Mouse (Mus musculus): Measurements from ENCODE around the gene Clic6. TPM values are rescaled to one million over a fixed set of nuclear protein-coding genes. Genes with fewer than 3 reads are reported as not detected.

Gene Clic6
- 2.1 and 3.5 TPM in 2 replicates for total RNA-seq (2014; rRNA removed)
- 0.43 and 0.70 TPM in 2 replicates for polyA plus RNA-seq (2015; fragmentation: Nextera tagmentation; extraction: Ambion mirVana)

GRCm38 (mm10) chr16:92485436-92485835 lies at the start of gene Clic6:
Gene Clic6 (plus strand): TSS chr16:92485736.
- ATAC-seq (ENCODE audit: low FRiP score), result no peak

GRCm38 (mm10) chr16:92439775-92440174 lies 45.8 kb upstream of the Clic6 start:
- DNase-seq (ENCODE audit: low spot score), result no peak
- Histone ChIP-seq H3K4me1 (ENCODE audit: insufficient read depth, low read length) (peaks cover 6% of the 10 kb centered on the region; the same call in 1 of the 2 replicates), H3K9ac (replicated peaks; ENCODE audit: low read length, poor library complexity, severe bottlenecking) (no peak overlapping the region), H3K4me2 (ENCODE audit: low read depth, low read length, poor library complexity, severe bottlenecking) (no peak overlapping the region), H3K36me3 (ENCODE audit: insufficient read depth, low read length) (peaks cover 3% of the 10 kb centered on the region; the same call in 1 of the 2 replicates), H3K27ac (ENCODE audit: low read depth, low read length) (no peak overlapping the region), H3K4me3 (ENCODE audit: low read depth, low read length) (no peak overlapping the region), H3K9me3 (ENCODE audit: low read length) (no peaks in the 10 kb centered on the region), H3K27me3 (ENCODE audit: insufficient read depth, low read length) (no peaks in the 10 kb centered on the region)
- TF ChIP-seq CTCF (IDR thresholded peaks at IDR 0.05), result no peak
- ATAC-seq (ENCODE audit: low FRiP score), result no peak
- 78% methylated on average over 2 of the region's 2 CpGs for WGBS

More at GRCm38 (mm10) chr16:92485436-92485835, at the start of gene Clic6:
- Histone ChIP-seq H3K4me1 (ENCODE audit: insufficient read depth, low read length) (no peaks in the 10 kb centered on the region), H3K27me3 (ENCODE audit: insufficient read depth, low read length) (no peaks in the 10 kb centered on the region), H3K4me3 (ENCODE audit: low read depth, low read length) (no peak within 1 kb of the TSS), H3K27ac (ENCODE audit: low read depth, low read length) (no peak within 1 kb of the TSS), H3K9me3 (ENCODE audit: low read length) (no peaks in the 10 kb centered on the region), H3K4me2 (ENCODE audit: low read depth, low read length, poor library complexity, severe bottlenecking) (no peak within 1 kb of the TSS), H3K36me3 (ENCODE audit: insufficient read depth, low read length) (no peaks in the 10 kb centered on the region), H3K9ac (replicated peaks; ENCODE audit: low read length, poor library complexity, severe bottlenecking) (no peak within 1 kb of the TSS)
- no peak for TF ChIP-seq CTCF (IDR thresholded peaks at IDR 0.05)
- DNase-seq (ENCODE audit: low spot score), result no peak
- WGBS, result 90% methylated on average over 5 of the region's 5 CpGs

GRCm38 (mm10) chr16:92440229-92440628 lies 45.3 kb upstream of the Clic6 start:
- no peak for TF ChIP-seq CTCF (IDR thresholded peaks at IDR 0.05)
- H3K4me3 ChIP-seq (ENCODE audit: low read depth, low read length), result no peak overlapping the region
- peaks cover 6% of the 10 kb centered on the region; the same call in 1 of the 2 replicates for H3K4me1 ChIP-seq (ENCODE audit: insufficient read depth, low read length)
- no peak for ATAC-seq (ENCODE audit: low FRiP score)
- no peak overlapping the region for H3K4me2 ChIP-seq (ENCODE audit: low read depth, low read length, poor library complexity, severe bottlenecking)
- H3K36me3 ChIP-seq (ENCODE audit: insufficient read depth, low read length), result no peaks in the 10 kb centered on the region
- WGBS, result 65% methylated on average over 8 of the region's 8 CpGs
- H3K9ac ChIP-seq (replicated peaks; ENCODE audit: low read length, poor library complexity, severe bottlenecking), result no peak overlapping the region
- no peak overlapping the region for H3K27ac ChIP-seq (ENCODE audit: low read depth, low read length)
- DNase-seq (ENCODE audit: low spot score), result no peak
- H3K27me3 ChIP-seq (ENCODE audit: insufficient read depth, low read length), result no peaks in the 10 kb centered on the region
- H3K9me3 ChIP-seq (ENCODE audit: low read length), result no peaks in the 10 kb centered on the region

GRCm38 (mm10) chr16:92441203-92441602 lies 44.3 kb upstream of the Clic6 start:
- no peak for TF ChIP-seq CTCF (IDR thresholded peaks at IDR 0.05)
- DNase-seq (ENCODE audit: low spot score) (no peak), ATAC-seq (ENCODE audit: low FRiP score) (no peak)
- H3K9me3 ChIP-seq (ENCODE audit: low read length), result no peaks in the 10 kb centered on the region
- no peak overlapping the region for H3K4me2 ChIP-seq (ENCODE audit: low read depth, low read length, poor library complexity, severe bottlenecking)
- H3K4me3 ChIP-seq (ENCODE audit: low read depth, low read length), result no peak overlapping the region
- H3K9ac ChIP-seq (replicated peaks; ENCODE audit: low read length, poor library complexity, severe bottlenecking), result no peak overlapping the region
- H3K27me3 ChIP-seq (ENCODE audit: insufficient read depth, low read length), result no peaks in the 10 kb centered on the region
- H3K4me1 ChIP-seq (ENCODE audit: insufficient read depth, low read length), result peaks cover 4% of the 10 kb centered on the region; the same call in 1 of the 2 replicates
- no peak overlapping the region for H3K27ac ChIP-seq (ENCODE audit: low read depth, low read length)
- no peaks in the 10 kb centered on the region for H3K36me3 ChIP-seq (ENCODE audit: insufficient read depth, low read length)
- WGBS, result 61% methylated on average over 3 of the region's 3 CpGs

GRCm38 (mm10) chr16:92442150-92442549 lies 43.4 kb upstream of the Clic6 start:
- Histone ChIP-seq H3K9me3 (ENCODE audit: low read length) (no peaks in the 10 kb centered on the region), H3K4me2 (ENCODE audit: low read depth, low read length, poor library complexity, severe bottlenecking) (no peak overlapping the region), H3K36me3 (ENCODE audit: insufficient read depth, low read length) (no peaks in the 10 kb centered on the region), H3K27ac (ENCODE audit: low read depth, low read length) (no peak overlapping the region), H3K4me3 (ENCODE audit: low read depth, low read length) (no peak overlapping the region), H3K27me3 (ENCODE audit: insufficient read depth, low read length) (no peaks in the 10 kb centered on the region), H3K9ac (replicated peaks; ENCODE audit: low read length, poor library complexity, severe bottlenecking) (no peak overlapping the region), H3K4me1 (ENCODE audit: insufficient read depth, low read length) (peaks cover 3% of the 10 kb centered on the region; the same call in 1 of the 2 replicates)
- 95% methylated on average over 11 of the region's 11 CpGs for WGBS
- DNase-seq (ENCODE audit: low spot score) (no peak), ATAC-seq (ENCODE audit: low FRiP score) (no peak)
- no peak for TF ChIP-seq CTCF (IDR thresholded peaks at IDR 0.05)

- Histone ChIP-seq H3K9ac (replicated peaks; ENCODE audit: low read length, poor library complexity, severe bottlenecking) (no peak overlapping the region), H3K36me3 (ENCODE audit: insufficient read depth, low read length) (no peaks in the 10 kb centered on the region), H3K4me1 (ENCODE audit: insufficient read depth, low read length) (peaks cover 3% of the 10 kb centered on the region; the same call in 1 of the 2 replicates), H3K4me3 (ENCODE audit: low read depth, low read length) (no peak overlapping the region), H3K27me3 (ENCODE audit: insufficient read depth, low read length) (no peaks in the 10 kb centered on the region), H3K9me3 (ENCODE audit: low read length) (no peaks in the 10 kb centered on the region), H3K27ac (ENCODE audit: low read depth, low read length) (no peak overlapping the region), H3K4me2 (ENCODE audit: low read depth, low read length, poor library complexity, severe bottlenecking) (no peak overlapping the region)
- TF ChIP-seq CTCF (IDR thresholded peaks at IDR 0.05), result no peak
- ATAC-seq (ENCODE audit: low FRiP score), result no peak
- 92% methylated on average over 4 of the region's 4 CpGs for WGBS
- no peak for DNase-seq (ENCODE audit: low spot score)
Measured at GRCm38 (mm10) chr16:92442946-92443345, 42.6 kb upstream of the Clic6 start.

Measured in midbrain, postnatal 0 days (tissue).